Comparison of ENCODE assay signal across 9 mouse cellular contexts in genomic region chr5:112214419-112214818, GRCm38 (mm10). TPM values are rescaled to one million over a fixed set of nuclear protein-coding genes. Genes with fewer than 3 reads are reported as not detected.
DNase-seq lines count a peak whose midpoint lies in the region; ATAC-seq lines count a peak whose summit lies in the region.
"Had no signal": no experiment of that assay in that cellular context is flagged by ENCODE, and none has a peak within 500 bp of the region (broad histone marks: within the 10 kb centered on the region; RNA-seq: fewer than 3 reads in every experiment).

No protein-coding gene starts in this region.

- ATAC-seq in forebrain, embryonic 13.5 days: peak; percentile 31
- peak; percentile 38 for ATAC-seq in hindbrain, embryonic 16.5 days
- peak; percentile 29 for ATAC-seq in midbrain, embryonic 13.5 days

- H3K36me3 ChIP-seq in forebrain, embryonic 13.5 days (ENCODE audit: poor library complexity, severe bottlenecking): peaks cover 25% of the 10 kb centered on the region
- H3K36me3 ChIP-seq in hindbrain, embryonic 16.5 days (ENCODE audit: control insufficient read depth, insufficient read depth, low read length): 0 out of 2 replicates have a peak, but pooled peaks cover under 1% of the 10 kb centered on the region
- no peaks in the 10 kb centered on the region for H3K36me3 ChIP-seq in limb, embryonic 10.5 days
- H3K36me3 ChIP-seq in midbrain, embryonic 13.5 days: peaks cover 13% of the 10 kb centered on the region
- H3K36me3 ChIP-seq in splenic B cell, adult 2 months (ENCODE audit: control insufficient read depth, insufficient read depth, low read length, poor library complexity, severe bottlenecking): no peaks in the 10 kb centered on the region
- H3K36me3 ChIP-seq: stomach, embryonic 15.5 days had no signal

- peak; percentile 49 for DNase-seq in gastrocnemius, postnatal 10 days
- DNase-seq in gastrocnemius, adult 8-10 months (ENCODE audit: low spot score in 2 of 2): no peak
- peak; percentile 41 for DNase-seq in adrenal gland, postnatal 25 days
- DNase-seq in limb, embryonic 10.5 days (ENCODE audit: low spot score): peak; percentile 80
- peak; percentile 73 for DNase-seq in splenic B cell, adult 2 months (ENCODE audit: low read depth, low spot score)

- 2% methylated on average over 10 of the region's 10 CpGs for WGBS in forebrain, embryonic 13.5 days
- WGBS in hindbrain, embryonic 16.5 days: 1% methylated on average over 10 of the region's 10 CpGs
- WGBS in limb, embryonic 10.5 days: 6% methylated on average over 10 of the region's 10 CpGs
- WGBS in midbrain, embryonic 13.5 days: 0% methylated on average over 10 of the region's 10 CpGs

- peak overlapping the region; percentile 31; the same call in 1 of the 2 replicates for H3K9ac ChIP-seq in forebrain, embryonic 13.5 days
- H3K9ac ChIP-seq in hindbrain, embryonic 16.5 days (ENCODE audit: low read depth, low read length): peak overlapping the region; percentile 39; the same call in 1 of the 2 replicates
- H3K9ac ChIP-seq in midbrain, embryonic 13.5 days (replicated peaks): peak overlapping the region; percentile 50; the same call in 1 of the 2 replicates
- H3K9ac ChIP-seq: stomach, embryonic 15.5 days had no signal

- no peaks in the 10 kb centered on the region for H3K9me3 ChIP-seq in forebrain, embryonic 13.5 days (replicated peaks)
- H3K9me3 ChIP-seq in hindbrain, embryonic 16.5 days (ENCODE audit: control insufficient read depth, low read length): no peaks in the 10 kb centered on the region
- H3K9me3 ChIP-seq in limb, embryonic 10.5 days (replicated peaks): no peaks in the 10 kb centered on the region
- no peaks in the 10 kb centered on the region for H3K9me3 ChIP-seq in midbrain, embryonic 13.5 days
- H3K9me3 ChIP-seq: stomach, embryonic 15.5 days had no signal

- H3K4me3 ChIP-seq in forebrain, embryonic 13.5 days: no peak overlapping the region
- H3K4me3 ChIP-seq in hindbrain, embryonic 16.5 days (ENCODE audit: low read length): no peak overlapping the region
- H3K4me3 ChIP-seq in limb, embryonic 10.5 days: no peak overlapping the region
- H3K4me3 ChIP-seq in midbrain, embryonic 13.5 days (replicated peaks): no peak overlapping the region
- H3K4me3 ChIP-seq: stomach, embryonic 15.5 days had no signal

- H3K4me1 ChIP-seq in forebrain, embryonic 13.5 days: peaks cover 68% of the 10 kb centered on the region
- H3K4me1 ChIP-seq in hindbrain, embryonic 16.5 days (ENCODE audit: control insufficient read depth, insufficient read depth, low read depth, low read length): peaks cover 30% of the 10 kb centered on the region
- peaks cover 39% of the 10 kb centered on the region for H3K4me1 ChIP-seq in limb, embryonic 10.5 days
- H3K4me1 ChIP-seq in midbrain, embryonic 13.5 days (replicated peaks): peaks cover 69% of the 10 kb centered on the region

- H3K4me2 ChIP-seq in forebrain, embryonic 13.5 days: peak overlapping the region; percentile 29; the same call in 1 of the 2 replicates
- peak overlapping the region; percentile 31; the same call in 1 of the 2 replicates for H3K4me2 ChIP-seq in hindbrain, embryonic 16.5 days (ENCODE audit: low read length)
- H3K4me2 ChIP-seq in midbrain, embryonic 13.5 days (replicated peaks): 0 out of 2 replicates have a peak overlapping the region, but pooled peaks have one; percentile 13

- peak overlapping the region; percentile 84 for H3K27ac ChIP-seq in forebrain, embryonic 13.5 days
- peak overlapping the region; percentile 73 for H3K27ac ChIP-seq in hindbrain, embryonic 16.5 days (ENCODE audit: low read depth, low read length)
- 0 out of 2 replicates have a peak overlapping the region, but pooled peaks have one; percentile 34 for H3K27ac ChIP-seq in limb, embryonic 10.5 days
- H3K27ac ChIP-seq in midbrain, embryonic 13.5 days: peak overlapping the region; percentile 92
- H3K27ac ChIP-seq: stomach, embryonic 15.5 days had no signal

- H3K27me3 ChIP-seq in forebrain, embryonic 13.5 days: no peaks in the 10 kb centered on the region
- H3K27me3 ChIP-seq in hindbrain, embryonic 16.5 days (replicated peaks; ENCODE audit: control insufficient read depth, insufficient read depth, low read length): no peaks in the 10 kb centered on the region
- H3K27me3 ChIP-seq in limb, embryonic 10.5 days (ENCODE audit: low read depth, poor library complexity, severe bottlenecking): peaks cover 42% of the 10 kb centered on the region
- H3K27me3 ChIP-seq in midbrain, embryonic 13.5 days: no peaks in the 10 kb centered on the region
- H3K27me3 ChIP-seq in splenic B cell, adult 2 months (ENCODE audit: control insufficient read depth, insufficient read depth, low read length, poor library complexity, severe bottlenecking): no peaks in the 10 kb centered on the region
- H3K27me3 ChIP-seq: stomach, embryonic 15.5 days had no signal

RNA-seq across cellular contexts. Expression of gene Cryba4, which starts 37.9 kb away (rescaled TPM):
- under 1 TPM; 0.33 to 0.61 TPM for total RNA-seq in gastrocnemius, postnatal 10 days (2021)
- total RNA-seq in gastrocnemius, adult 8-10 months (2022): under 1 TPM in 2 of 4 experiments, not detected in 2; 0.40 to 0.58 TPM
- 14.8 and 16.5 TPM in 2 replicates for total RNA-seq in adrenal gland, postnatal 25 days (2021)
- 0.42 and 1.6 TPM in 2 replicates for polyA plus RNA-seq in forebrain, embryonic 13.5 days (2015; fragmentation: Nextera tagmentation; extraction: Ambion mirVana)
- polyA plus RNA-seq in hindbrain, embryonic 16.5 days (2015; fragmentation: Nextera tagmentation; extraction: Ambion mirVana): 1.2 and 1.3 TPM in 2 replicates
- 0.34 and 0.46 TPM in 2 replicates for polyA plus RNA-seq in limb, embryonic 10.5 days (2016; fragmentation: Nextera tagmentation; extraction: Ambion mirVana)
- 1.6 and 1.7 TPM in 2 replicates for polyA plus RNA-seq in midbrain, embryonic 13.5 days (2015; fragmentation: Nextera tagmentation; extraction: Ambion mirVana)

RNA-seq across cellular contexts. Expression of gene Crybb1, which starts 41.2 kb away (rescaled TPM):
- total RNA-seq in gastrocnemius, postnatal 10 days (2021): 1 to 10 TPM; 1.4 to 1.7 TPM
- 1 to 10 TPM; 1.2 to 2.7 (median 2.2) TPM for total RNA-seq in gastrocnemius, adult 8-10 months (2022)
- 1.1 and 2.7 TPM in 2 replicates for total RNA-seq in adrenal gland, postnatal 25 days (2021)
- 2.1 TPM in 2 replicates for polyA plus RNA-seq in forebrain, embryonic 13.5 days (2015; fragmentation: Nextera tagmentation; extraction: Ambion mirVana)
- 6.6 and 7.7 TPM in 2 replicates for polyA plus RNA-seq in hindbrain, embryonic 16.5 days (2015; fragmentation: Nextera tagmentation; extraction: Ambion mirVana)
- not detected in 2 replicates for polyA plus RNA-seq in limb, embryonic 10.5 days (2016; fragmentation: Nextera tagmentation; extraction: Ambion mirVana)
- 2.7 and 3.3 TPM in 2 replicates for polyA plus RNA-seq in midbrain, embryonic 13.5 days (2015; fragmentation: Nextera tagmentation; extraction: Ambion mirVana)

Comparison
In these comparisons a context has a peak if more than half of its experiments do, and no peak if none do; other contexts are left out.
1. DNase-seq: peak in gastrocnemius, postnatal 10 days (single experiment), adrenal gland, postnatal 25 days (single experiment), limb, embryonic 10.5 days (single experiment) and splenic B cell, adult 2 months (single experiment); none in gastrocnemius, adult 8-10 months (0 of 2).
2. H3K27ac ChIP-seq: peak in every context shown above with its lines; median percentile 92 in midbrain, embryonic 13.5 days; 84 in forebrain, embryonic 13.5 days; 73 in hindbrain, embryonic 16.5 days; 34 in limb, embryonic 10.5 days.
3. Peak in every context shown above with its lines, with median percentiles within 50 percentile points of each other: ATAC-seq, H3K4me2 ChIP-seq and H3K9ac ChIP-seq.